Mouse (Mus musculus): ENCODE data around the gene Lamc1. TPM values are rescaled to one million over a fixed set of nuclear protein-coding genes. Genes with fewer than 3 reads are reported as not detected.
"Not testable (repeated sequence)": the region's sequence is repeated elsewhere in the genome, so short reads cannot be mapped to it uniquely, and the experiment has no call there.

The Lamc1 gene
- polyA plus RNA-seq, 1 experiment from 2014 or later: 32.4 TPM

- Histone ChIP-seq H3K9me3 (no peaks in the 10 kb centered on the region), H3K4me1 (replicated peaks) (peaks cover 11% of the 10 kb centered on the region; the same call in 1 of the 2 replicates), H3K27me3 (no peaks in the 10 kb centered on the region), H3K27ac (no peak overlapping the region), H3K4me2 (no peak overlapping the region), H3K36me3 (no peaks in the 10 kb centered on the region), H3K4me3 (replicated peaks) (no peak overlapping the region), H3K9ac (replicated peaks) (no peak overlapping the region)
- ATAC-seq (ENCODE audit: insufficient number of reproducible peaks, insufficient read depth, low FRiP score, low TSS enrichment, low read depth): no peak
Observed at GRCm38 (mm10) chr1:153316286-153316685, 16.3 kb downstream of the Lamc1 start.

- Histone ChIP-seq H3K4me3 (replicated peaks) (no peak overlapping the region), H3K9me3 (no peaks in the 10 kb centered on the region), H3K4me2 (no peak overlapping the region), H3K27me3 (no peaks in the 10 kb centered on the region), H3K9ac (replicated peaks) (no peak overlapping the region), H3K36me3 (no peaks in the 10 kb centered on the region), H3K4me1 (replicated peaks) (peaks cover 4% of the 10 kb centered on the region; the same call in 1 of the 2 replicates), H3K27ac (no peak overlapping the region)
- WGBS: 91% methylated on average over 6 of the region's 6 CpGs
- ATAC-seq (ENCODE audit: insufficient number of reproducible peaks, insufficient read depth, low FRiP score, low TSS enrichment, low read depth): no peak
Observed at GRCm38 (mm10) chr1:153315121-153315520, 17.5 kb downstream of the Lamc1 start.

GRCm38 (mm10) chr1:153312992-153313391 lies 19.6 kb downstream of the Lamc1 start:
- WGBS: 95% methylated on average over 5 of the region's 5 CpGs
- H3K4me3 ChIP-seq (replicated peaks): no peak overlapping the region
- ATAC-seq (ENCODE audit: insufficient number of reproducible peaks, insufficient read depth, low FRiP score, low TSS enrichment, low read depth): no peak

GRCm38 (mm10) chr1:153310190-153310589 lies 22.4 kb downstream of the Lamc1 start:
- H3K4me3 ChIP-seq (replicated peaks): no peak overlapping the region
- H3K9ac ChIP-seq (replicated peaks): no peak overlapping the region
- H3K27ac ChIP-seq: no peak overlapping the region
- H3K9me3 ChIP-seq: no peaks in the 10 kb centered on the region
- no peak overlapping the region for H3K4me2 ChIP-seq
- H3K27me3 ChIP-seq: no peaks in the 10 kb centered on the region
- H3K36me3 ChIP-seq: no peaks in the 10 kb centered on the region
- no peak for ATAC-seq (ENCODE audit: insufficient number of reproducible peaks, insufficient read depth, low FRiP score, low TSS enrichment, low read depth)
- peaks cover 24% of the 10 kb centered on the region for H3K4me1 ChIP-seq (replicated peaks)
- WGBS: 78% methylated on average over 5 of the region's 5 CpGs

More at GRCm38 (mm10) chr1:153312992-153313391, 19.6 kb downstream of the Lamc1 start:
- no peaks in the 10 kb centered on the region for H3K27me3 ChIP-seq
- peaks cover 16% of the 10 kb centered on the region for H3K4me1 ChIP-seq (replicated peaks)
- H3K27ac ChIP-seq: no peak overlapping the region
- no peak overlapping the region for H3K9ac ChIP-seq (replicated peaks)
- H3K36me3 ChIP-seq: no peaks in the 10 kb centered on the region
- no peaks in the 10 kb centered on the region for H3K9me3 ChIP-seq
- H3K4me2 ChIP-seq: no peak overlapping the region

GRCm38 (mm10) chr1:153309310-153309709 lies 23.3 kb downstream of the Lamc1 start:
- H3K9ac ChIP-seq (replicated peaks): no peak overlapping the region
- no peak overlapping the region for H3K27ac ChIP-seq

GRCm38 (mm10) chr1:153308915-153309296 lies 23.7 kb downstream of the Lamc1 start:
- Histone ChIP-seq H3K4me1 (replicated peaks) (peaks cover 24% of the 10 kb centered on the region), H3K27ac (no peak overlapping the region), H3K9ac (replicated peaks) (no peak overlapping the region), H3K9me3 (no peaks in the 10 kb centered on the region), H3K4me3 (replicated peaks) (no peak overlapping the region), H3K27me3 (no peaks in the 10 kb centered on the region), H3K4me2 (no peak overlapping the region), H3K36me3 (no peaks in the 10 kb centered on the region)
- ATAC-seq (ENCODE audit: insufficient number of reproducible peaks, insufficient read depth, low FRiP score, low TSS enrichment, low read depth): no peak
- WGBS: 70% methylated on average over 10 of the region's 10 CpGs

More at GRCm38 (mm10) chr1:153309310-153309709, 23.3 kb downstream of the Lamc1 start:
- H3K4me2 ChIP-seq: no peak overlapping the region
- H3K4me1 ChIP-seq (replicated peaks): peaks cover 24% of the 10 kb centered on the region
- H3K4me3 ChIP-seq (replicated peaks): no peak overlapping the region
- no peak for ATAC-seq (ENCODE audit: insufficient number of reproducible peaks, insufficient read depth, low FRiP score, low TSS enrichment, low read depth)
- no peaks in the 10 kb centered on the region for H3K9me3 ChIP-seq
- no peaks in the 10 kb centered on the region for H3K36me3 ChIP-seq
- H3K27me3 ChIP-seq: no peaks in the 10 kb centered on the region
- WGBS: 81% methylated on average over 4 of the region's 4 CpGs

GRCm38 (mm10) chr1:153308179-153308914 lies 24.2 kb downstream of the Lamc1 start:
- 68% methylated on average over 9 of the region's 9 CpGs for WGBS
- H3K27me3 ChIP-seq: no peaks in the 10 kb centered on the region

GRCm38 (mm10) chr1:153307509-153308178 lies 24.9 kb downstream of the Lamc1 start:
- Histone ChIP-seq H3K4me2 (no peak overlapping the region), H3K36me3 (no peaks in the 10 kb centered on the region), H3K9me3 (no peaks in the 10 kb centered on the region), H3K9ac (replicated peaks) (no peak overlapping the region), H3K4me1 (replicated peaks) (peaks cover 24% of the 10 kb centered on the region), H3K27me3 (no peaks in the 10 kb centered on the region), H3K4me3 (replicated peaks) (no peak overlapping the region), H3K27ac (no peak overlapping the region)
- 75% methylated on average over 12 of the region's 12 CpGs for WGBS
- ATAC-seq (ENCODE audit: insufficient number of reproducible peaks, insufficient read depth, low FRiP score, low TSS enrichment, low read depth): no peak

More at GRCm38 (mm10) chr1:153308179-153308914, 24.2 kb downstream of the Lamc1 start:
- H3K4me2 ChIP-seq: no peak overlapping the region
- H3K27ac ChIP-seq: no peak overlapping the region
- no peak for ATAC-seq (ENCODE audit: insufficient number of reproducible peaks, insufficient read depth, low FRiP score, low TSS enrichment, low read depth)
- no peak overlapping the region for H3K9ac ChIP-seq (replicated peaks)
- H3K9me3 ChIP-seq: no peaks in the 10 kb centered on the region
- no peaks in the 10 kb centered on the region for H3K36me3 ChIP-seq
- no peak overlapping the region for H3K4me3 ChIP-seq (replicated peaks)
- peaks cover 24% of the 10 kb centered on the region for H3K4me1 ChIP-seq (replicated peaks)

- H3K36me3 ChIP-seq; H3K27me3 ChIP-seq; H3K27ac ChIP-seq; H3K9me3 ChIP-seq; H3K4me3 ChIP-seq (replicated peaks); H3K9ac ChIP-seq (replicated peaks); H3K4me2 ChIP-seq; ATAC-seq (ENCODE audit: insufficient number of reproducible peaks, insufficient read depth, low FRiP score, low TSS enrichment, low read depth): not testable (repeated sequence)
- H3K4me1 ChIP-seq (replicated peaks): peaks cover 24% of the 10 kb centered on the region
- WGBS: 77% methylated on average over 9 of the region's 9 CpGs
Observed at GRCm38 (mm10) chr1:153305728-153306127, 26.9 kb downstream of the Lamc1 start.

GRCm38 (mm10) chr1:153305249-153305648 lies 27.3 kb downstream of the Lamc1 start:
- H3K27ac ChIP-seq; H3K4me3 ChIP-seq (replicated peaks); H3K9ac ChIP-seq (replicated peaks); H3K9me3 ChIP-seq; H3K36me3 ChIP-seq; H3K4me2 ChIP-seq; ATAC-seq (ENCODE audit: insufficient number of reproducible peaks, insufficient read depth, low FRiP score, low TSS enrichment, low read depth); H3K27me3 ChIP-seq: not testable (repeated sequence)
- H3K4me1 ChIP-seq (replicated peaks): peaks cover 24% of the 10 kb centered on the region
- 92% methylated on average over 22 of the region's 22 CpGs for WGBS

GRCm38 (mm10) chr1:153299436-153299835 lies 33.1 kb downstream of the Lamc1 start:
- not testable (repeated sequence) for H3K9ac ChIP-seq (replicated peaks); H3K4me2 ChIP-seq; H3K27ac ChIP-seq; H3K9me3 ChIP-seq; H3K4me1 ChIP-seq (replicated peaks); H3K27me3 ChIP-seq; H3K4me3 ChIP-seq (replicated peaks); H3K36me3 ChIP-seq; ATAC-seq (ENCODE audit: insufficient number of reproducible peaks, insufficient read depth, low FRiP score, low TSS enrichment, low read depth)
- WGBS: 87% methylated on average over 5 of the region's 5 CpGs
